Comparison of ENCODE assay signal across 11 mouse cellular contexts in genomic region chr10:86418931-86419330, GRCm38 (mm10).
A peak's percentile ranks its signal among the peaks of the same experiment; 100 is the strongest.
DNase-seq lines count a peak whose midpoint lies in the region; ATAC-seq lines count a peak whose summit lies in the region.
"Had no signal": no experiment of that assay in that cellular context is flagged by ENCODE, and none has a peak within 500 bp of the region (broad histone marks: within the 10 kb centered on the region; RNA-seq: fewer than 3 reads in every experiment).

No protein-coding gene starts in this region.

- H3K4me2 ChIP-seq in heart, embryonic 11.5 days: no peak overlapping the region
- H3K4me2 ChIP-seq: limb, embryonic 12.5 days; stomach, embryonic 15.5 days had no signal

- DNase-seq in gastrocnemius, postnatal 14 days: peak; percentile 15
- no peak for DNase-seq in gastrocnemius, adult 8-10 months (ENCODE audit: low spot score in 2 of 2)
- DNase-seq in adrenal gland, postnatal 36 days: peak; percentile 36 to 56
- DNase-seq in limb, embryonic 10.5 days (ENCODE audit: low spot score): no peak
- DNase-seq in right cerebral cortex, adult 18-20 months: no peak
- no peak for DNase-seq in embryo, embryonic 9.5 days (ENCODE audit: extremely low spot score)
- DNase-seq in natural killer cell, adult 2 months (ENCODE audit: low spot score in 2 of 2): no peak

- 71% methylated on average over 5 of the region's 5 CpGs for whole genome bisulfite sequencing in heart, embryonic 11.5 days (ENCODE audit: insufficient replicate concordance)
- 89% methylated on average over 5 of the region's 5 CpGs for WGBS in limb, embryonic 10.5 days

- no peak overlapping the region for H3K9ac ChIP-seq in heart, embryonic 11.5 days (ENCODE audit: low read depth, low read length)
- H3K9ac ChIP-seq: limb, embryonic 12.5 days; stomach, embryonic 15.5 days had no signal

- intact Hi-C loops in gastrocnemius, postnatal 14 days (cut with DNase I; ENCODE audit: low total_unique reads): no loop called here

- no peaks in the 10 kb centered on the region for H3K27me3 ChIP-seq in heart, embryonic 11.5 days (ENCODE audit: control insufficient read depth, insufficient read depth, low read length)
- H3K27me3 ChIP-seq in limb, embryonic 10.5 days (ENCODE audit: low read depth, poor library complexity, severe bottlenecking): no peaks in the 10 kb centered on the region
- H3K27me3 ChIP-seq: stomach, embryonic 15.5 days had no signal

- no peaks in the 10 kb centered on the region for H3K9me3 ChIP-seq in heart, embryonic 11.5 days (replicated peaks; ENCODE audit: control insufficient read depth, low read length)
- H3K9me3 ChIP-seq in limb, embryonic 10.5 days (replicated peaks): no peaks in the 10 kb centered on the region
- H3K9me3 ChIP-seq: limb, embryonic 12.5 days; stomach, embryonic 15.5 days had no signal

- H3K27ac ChIP-seq in heart, embryonic 11.5 days (ENCODE audit: low read depth, low read length): peak overlapping the region; percentile 16; the same call in 1 of the 2 replicates
- H3K27ac ChIP-seq in limb, embryonic 10.5 days: 0 out of 2 replicates have a peak overlapping the region, but pooled peaks have one; percentile 7
- H3K27ac ChIP-seq: limb, embryonic 12.5 days; stomach, embryonic 15.5 days had no signal

- H3K4me1 ChIP-seq in heart, embryonic 11.5 days (ENCODE audit: control insufficient read depth, insufficient read depth, low read length): peaks cover 16% of the 10 kb centered on the region
- peaks cover 31% of the 10 kb centered on the region for H3K4me1 ChIP-seq in limb, embryonic 10.5 days
- H3K4me1 ChIP-seq: stomach, embryonic 15.5 days had no signal

- no peak for ATAC-seq in heart, embryonic 11.5 days (replicated peaks; ENCODE audit: insufficient number of reproducible peaks, low FRiP score, low TSS enrichment)
- ATAC-seq: forebrain, embryonic 14.5 days had no signal

- H3K36me3 ChIP-seq in heart, embryonic 11.5 days (ENCODE audit: control insufficient read depth, insufficient read depth, low read length): no peaks in the 10 kb centered on the region
- H3K36me3 ChIP-seq in limb, embryonic 10.5 days: no peaks in the 10 kb centered on the region
- H3K36me3 ChIP-seq: limb, embryonic 12.5 days; stomach, embryonic 15.5 days had no signal

- no peak overlapping the region for H3K4me3 ChIP-seq in heart, embryonic 11.5 days (ENCODE audit: low read depth, low read length)
- H3K4me3 ChIP-seq in limb, embryonic 10.5 days: no peak overlapping the region
- H3K4me3 ChIP-seq: limb, embryonic 12.5 days; stomach, embryonic 15.5 days had no signal

Comparison
In these comparisons a context has a peak if more than half of its experiments do, and no peak if none do; other contexts are left out.
1. DNase-seq: peak in gastrocnemius, postnatal 14 days (single experiment) and adrenal gland, postnatal 36 days (2 of 2); none in gastrocnemius, adult 8-10 months (0 of 2), limb, embryonic 10.5 days (single experiment), right cerebral cortex, adult 18-20 months (single experiment), embryo, embryonic 9.5 days (single experiment) and natural killer cell, adult 2 months (0 of 2).